Mouse (Mus musculus): ENCODE data around the gene Dync1i1. TPM values are rescaled to one million over a fixed set of nuclear protein-coding genes. Genes with fewer than 3 reads are reported as not detected.

Gene Dync1i1
- total and polyA plus RNA-seq, 2 experiments from 2014 or later: 132 to 134 TPM

- 88% methylated on average over 4 of the region's 4 CpGs for WGBS
- no peaks in the 10 kb centered on the region for H3K4me1 ChIP-seq (ENCODE audit: insufficient read depth)
- no peak for TF ChIP-seq CTCF (IDR thresholded peaks at IDR 0.05; ENCODE audit: low read depth)
- no peak for DNase-seq
- no peak overlapping the region for H3K4me3 ChIP-seq (ENCODE audit: low read depth, low read length)
- H3K27ac ChIP-seq (ENCODE audit: low read depth, low read length): no peak overlapping the region
- no peak overlapping the region for H3K9ac ChIP-seq
- no peaks in the 10 kb centered on the region for H3K9me3 ChIP-seq (ENCODE audit: low read length)
- H3K36me3 ChIP-seq (ENCODE audit: insufficient read depth): no peaks in the 10 kb centered on the region
- ATAC-seq: no peak
- no peaks in the 10 kb centered on the region for H3K27me3 ChIP-seq (ENCODE audit: insufficient read depth, low read length)
- H3K4me2 ChIP-seq (ENCODE audit: low read depth): no peak overlapping the region
Measured at GRCm38 (mm10) chr6:5867221-5867620, 141.8 kb downstream of the Dync1i1 start.

GRCm38 (mm10) chr6:5871060-5871459 lies 145.6 kb downstream of the Dync1i1 start:
- no peak overlapping the region for H3K27ac ChIP-seq (ENCODE audit: low read depth, low read length)
- no peak overlapping the region for H3K4me3 ChIP-seq (ENCODE audit: low read depth, low read length)
- no peaks in the 10 kb centered on the region for H3K9me3 ChIP-seq (ENCODE audit: low read length)
- no peak for TF ChIP-seq CTCF (IDR thresholded peaks at IDR 0.05; ENCODE audit: low read depth)
- 83% methylated on average over 5 of the region's 5 CpGs for WGBS
- ATAC-seq (no peak), DNase-seq (no peak)
- H3K4me1 ChIP-seq (ENCODE audit: insufficient read depth): no peaks in the 10 kb centered on the region
- no peaks in the 10 kb centered on the region for H3K36me3 ChIP-seq (ENCODE audit: insufficient read depth)
- no peaks in the 10 kb centered on the region for H3K27me3 ChIP-seq (ENCODE audit: insufficient read depth, low read length)
- no peak overlapping the region for H3K4me2 ChIP-seq (ENCODE audit: low read depth)
- no peak overlapping the region for H3K9ac ChIP-seq

- no peaks in the 10 kb centered on the region for H3K4me1 ChIP-seq (ENCODE audit: insufficient read depth)
- H3K27ac ChIP-seq (ENCODE audit: low read depth, low read length): no peak overlapping the region
- no peak for DNase-seq
- no peak overlapping the region for H3K9ac ChIP-seq
- TF ChIP-seq CTCF (IDR thresholded peaks at IDR 0.05; ENCODE audit: low read depth): no peak
- H3K4me3 ChIP-seq (ENCODE audit: low read depth, low read length): no peak overlapping the region
- no peak overlapping the region for H3K4me2 ChIP-seq (ENCODE audit: low read depth)
- 79% methylated on average over 15 of the region's 15 CpGs for WGBS
- H3K9me3 ChIP-seq (ENCODE audit: low read length): no peaks in the 10 kb centered on the region
- H3K36me3 ChIP-seq (ENCODE audit: insufficient read depth): no peaks in the 10 kb centered on the region
- ATAC-seq: peak; percentile 42
- H3K27me3 ChIP-seq (ENCODE audit: insufficient read depth, low read length): no peaks in the 10 kb centered on the region
Measured at GRCm38 (mm10) chr6:5871581-5872298, 146.3 kb downstream of the Dync1i1 start.

GRCm38 (mm10) chr6:5889341-5889740 lies 163.9 kb downstream of the Dync1i1 start:
- no peaks in the 10 kb centered on the region for H3K9me3 ChIP-seq (ENCODE audit: low read length)
- no peak overlapping the region for H3K27ac ChIP-seq (ENCODE audit: low read depth, low read length)
- ATAC-seq: no peak; the same call in 1 of the 2 replicates
- H3K9ac ChIP-seq: no peak overlapping the region
- TF ChIP-seq CTCF (IDR thresholded peaks at IDR 0.05; ENCODE audit: low read depth): no peak
- no peaks in the 10 kb centered on the region for H3K36me3 ChIP-seq (ENCODE audit: insufficient read depth)
- no peak overlapping the region for H3K4me2 ChIP-seq (ENCODE audit: low read depth)
- H3K4me3 ChIP-seq (ENCODE audit: low read depth, low read length): no peak overlapping the region
- WGBS: 83% methylated on average over 6 of the region's 6 CpGs
- no peaks in the 10 kb centered on the region for H3K4me1 ChIP-seq (ENCODE audit: insufficient read depth)
- H3K27me3 ChIP-seq (ENCODE audit: insufficient read depth, low read length): no peaks in the 10 kb centered on the region
- no peak for DNase-seq

GRCm38 (mm10) chr6:5911295-5911694 lies 185.9 kb downstream of the Dync1i1 start:
- DNase-seq (no peak), ATAC-seq (no peak)
- H3K27ac ChIP-seq (ENCODE audit: low read depth, low read length): no peak overlapping the region
- H3K36me3 ChIP-seq (ENCODE audit: insufficient read depth): no peaks in the 10 kb centered on the region
- no peak overlapping the region for H3K9ac ChIP-seq
- no peak overlapping the region for H3K4me2 ChIP-seq (ENCODE audit: low read depth)
- WGBS: 68% methylated on average over 7 of the region's 7 CpGs
- no peaks in the 10 kb centered on the region for H3K9me3 ChIP-seq (ENCODE audit: low read length)
- no peaks in the 10 kb centered on the region for H3K4me1 ChIP-seq (ENCODE audit: insufficient read depth)
- no peak overlapping the region for H3K4me3 ChIP-seq (ENCODE audit: low read depth, low read length)
- TF ChIP-seq CTCF (IDR thresholded peaks at IDR 0.05; ENCODE audit: low read depth): no peak
- no peaks in the 10 kb centered on the region for H3K27me3 ChIP-seq (ENCODE audit: insufficient read depth, low read length)

GRCm38 (mm10) chr6:5915028-5915427 lies 189.6 kb downstream of the Dync1i1 start:
- Histone ChIP-seq H3K9ac (no peak overlapping the region), H3K27ac (ENCODE audit: low read depth, low read length) (no peak overlapping the region), H3K9me3 (ENCODE audit: low read length) (no peaks in the 10 kb centered on the region), H3K4me3 (ENCODE audit: low read depth, low read length) (no peak overlapping the region), H3K27me3 (ENCODE audit: insufficient read depth, low read length) (no peaks in the 10 kb centered on the region), H3K4me2 (ENCODE audit: low read depth) (no peak overlapping the region), H3K36me3 (ENCODE audit: insufficient read depth) (0 out of 2 replicates have a peak, but pooled peaks cover 4% of the 10 kb centered on the region), H3K4me1 (ENCODE audit: insufficient read depth) (no peaks in the 10 kb centered on the region)
- DNase-seq (no peak), ATAC-seq (no peak)
- WGBS: 73% methylated on average over 2 of the region's 2 CpGs
- TF ChIP-seq CTCF (IDR thresholded peaks at IDR 0.05; ENCODE audit: low read depth): no peak

GRCm38 (mm10) chr6:5920670-5921069 lies 195.2 kb downstream of the Dync1i1 start:
- no peak for TF ChIP-seq CTCF (IDR thresholded peaks at IDR 0.05; ENCODE audit: low read depth)
- Histone ChIP-seq H3K4me1 (ENCODE audit: insufficient read depth) (no peaks in the 10 kb centered on the region), H3K36me3 (ENCODE audit: insufficient read depth) (0 out of 2 replicates have a peak, but pooled peaks cover 8% of the 10 kb centered on the region), H3K4me2 (ENCODE audit: low read depth) (no peak overlapping the region), H3K27me3 (ENCODE audit: insufficient read depth, low read length) (no peaks in the 10 kb centered on the region), H3K27ac (ENCODE audit: low read depth, low read length) (no peak overlapping the region), H3K9ac (no peak overlapping the region), H3K9me3 (ENCODE audit: low read length) (no peaks in the 10 kb centered on the region), H3K4me3 (ENCODE audit: low read depth, low read length) (no peak overlapping the region)
- ATAC-seq: no peak
- WGBS: 84% methylated on average over 4 of the region's 4 CpGs
- no peak for DNase-seq
